Mouse (Mus musculus): ENCODE data around the gene Btaf1.
A peak's percentile ranks its signal among the peaks of the same experiment; 100 is the strongest.

Btaf1 gene

DNA sequence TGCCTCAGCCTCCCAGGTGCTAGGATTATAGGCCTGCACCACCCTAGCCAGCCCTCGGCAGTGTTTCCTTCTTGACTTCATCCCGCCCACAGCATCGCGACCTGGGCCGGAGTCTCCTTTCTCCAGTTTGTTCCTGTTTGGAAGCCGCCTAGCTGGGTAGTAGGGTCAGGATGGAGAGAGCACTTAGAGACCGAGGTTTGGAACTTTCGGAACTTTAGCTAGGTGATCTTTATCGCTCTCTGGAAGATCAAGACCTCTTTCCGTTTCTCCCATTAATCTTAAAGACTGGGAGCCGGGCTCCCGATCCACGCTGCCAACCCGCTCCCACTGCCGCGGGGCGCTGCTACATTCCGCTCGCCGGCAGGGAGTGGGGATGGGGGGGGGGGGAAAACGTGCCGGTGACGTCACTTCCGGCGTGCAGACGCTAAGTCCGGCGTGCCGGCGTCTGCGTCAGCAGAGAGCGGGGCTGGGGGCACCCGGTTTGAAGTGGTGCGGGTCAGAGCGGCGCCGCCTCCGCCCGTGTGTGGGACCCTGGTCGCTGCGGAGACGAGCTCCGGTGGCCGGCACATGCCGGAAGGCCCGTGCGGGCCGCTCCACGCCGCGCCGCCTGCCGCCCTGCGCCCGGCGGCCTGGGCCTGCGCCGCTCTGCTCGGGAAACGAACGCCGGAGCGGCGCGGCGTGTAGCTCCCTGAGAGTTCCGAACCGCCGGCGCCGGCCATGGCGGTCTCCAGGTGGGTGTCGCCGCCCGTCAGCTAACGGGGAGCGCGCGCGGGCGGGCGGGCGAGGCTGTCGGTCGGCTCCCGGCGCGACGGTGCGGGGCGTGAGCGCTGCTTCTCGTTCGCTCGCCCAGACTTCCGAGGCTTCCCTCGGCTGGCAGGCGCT lies at the start of gene Btaf1:
Gene Btaf1, plus strand, starts transcription at position 409 of the 882 bp plus-strand sequence.
- DNase-seq: peak; percentile 86 to 90

DNA sequence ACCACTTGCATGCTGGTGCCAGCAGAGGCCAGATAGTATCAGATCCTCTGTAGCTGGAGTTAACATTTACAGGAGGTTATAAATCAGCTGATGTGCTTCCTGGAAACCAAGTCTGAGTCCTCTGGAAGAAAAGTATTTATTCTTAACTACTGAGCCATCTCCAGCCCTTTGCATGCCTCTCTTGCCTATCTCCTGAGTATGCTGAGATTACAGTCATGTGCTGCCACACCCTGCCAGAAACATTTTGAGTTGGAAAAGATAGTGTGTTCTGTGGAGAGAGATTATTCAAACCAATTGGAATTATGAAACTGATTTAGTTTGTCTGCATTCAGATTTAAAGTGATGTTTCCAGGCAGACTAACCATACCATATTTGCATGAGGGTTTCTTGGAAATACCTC lies 48.5 kb upstream of the Btaf1 start:
- DNase-seq: no peak

DNA sequence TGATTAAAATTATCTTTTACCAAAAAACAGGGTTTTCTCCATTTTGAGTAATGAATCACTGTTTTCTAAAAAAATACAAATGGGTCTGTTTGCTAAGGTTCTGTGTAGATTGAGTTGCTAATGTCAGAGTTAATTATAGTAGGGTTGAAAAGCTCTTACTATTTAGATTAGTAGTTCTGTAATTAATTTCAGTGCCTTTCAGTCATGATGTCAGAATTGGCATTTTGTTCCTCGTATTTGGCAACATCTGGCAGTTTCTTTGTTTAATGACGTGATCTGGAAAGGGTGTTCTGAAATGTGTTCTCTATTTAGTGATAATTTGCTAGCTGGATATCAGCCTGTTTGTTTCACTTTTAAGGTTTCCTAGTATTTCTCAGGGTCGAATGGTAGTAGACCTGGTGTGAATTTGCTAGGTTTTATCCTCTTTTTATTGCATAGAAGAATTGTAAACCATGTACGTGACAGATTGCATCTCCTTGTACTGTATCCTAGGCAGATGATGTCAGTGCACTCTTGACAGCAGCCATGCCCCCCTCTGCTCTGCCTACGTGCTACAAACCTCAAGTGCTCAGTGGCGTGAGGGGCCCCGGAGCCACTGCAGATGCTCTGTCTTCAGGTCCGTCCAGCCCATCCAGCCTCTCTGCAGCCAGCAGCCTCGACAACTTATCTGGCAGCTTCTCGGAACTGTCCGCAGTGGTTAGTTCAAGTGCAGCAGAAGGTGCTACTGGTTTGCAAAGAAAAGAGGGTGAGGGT lies 47.0 kb upstream of the Btaf1 start:
- DNase-seq: no peak

- DNase-seq: no peak
Measured at GRCm38 (mm10) chr19:36883119-36883518, 42.8 kb upstream of the Btaf1 start.

- no peak for DNase-seq
Measured at GRCm38 (mm10) chr19:36886316-36886715, 39.6 kb upstream of the Btaf1 start.

DNA sequence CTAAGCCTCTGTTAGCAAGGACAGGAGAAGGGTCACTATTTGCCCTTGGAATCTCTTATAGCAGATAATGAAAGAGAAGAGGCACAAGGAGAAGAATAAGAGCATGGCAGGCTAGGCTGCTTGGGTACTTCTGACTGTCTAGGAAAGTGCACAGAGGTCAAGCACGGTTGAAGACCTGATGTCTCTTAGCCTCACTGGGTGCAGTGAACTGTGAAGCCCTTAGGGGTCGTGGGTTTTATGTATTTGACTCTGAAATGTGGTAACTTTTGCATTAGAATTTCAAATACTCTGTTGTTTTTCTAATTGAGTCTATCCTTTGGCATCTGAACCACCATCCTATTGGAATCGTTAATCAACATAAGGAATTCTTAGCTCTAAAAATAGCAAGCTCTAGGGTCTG lies 38.2 kb upstream of the Btaf1 start:
- no peak for DNase-seq

- DNase-seq: no peak
Measured at GRCm38 (mm10) chr19:36891746-36892145, 34.1 kb upstream of the Btaf1 start.

DNA sequence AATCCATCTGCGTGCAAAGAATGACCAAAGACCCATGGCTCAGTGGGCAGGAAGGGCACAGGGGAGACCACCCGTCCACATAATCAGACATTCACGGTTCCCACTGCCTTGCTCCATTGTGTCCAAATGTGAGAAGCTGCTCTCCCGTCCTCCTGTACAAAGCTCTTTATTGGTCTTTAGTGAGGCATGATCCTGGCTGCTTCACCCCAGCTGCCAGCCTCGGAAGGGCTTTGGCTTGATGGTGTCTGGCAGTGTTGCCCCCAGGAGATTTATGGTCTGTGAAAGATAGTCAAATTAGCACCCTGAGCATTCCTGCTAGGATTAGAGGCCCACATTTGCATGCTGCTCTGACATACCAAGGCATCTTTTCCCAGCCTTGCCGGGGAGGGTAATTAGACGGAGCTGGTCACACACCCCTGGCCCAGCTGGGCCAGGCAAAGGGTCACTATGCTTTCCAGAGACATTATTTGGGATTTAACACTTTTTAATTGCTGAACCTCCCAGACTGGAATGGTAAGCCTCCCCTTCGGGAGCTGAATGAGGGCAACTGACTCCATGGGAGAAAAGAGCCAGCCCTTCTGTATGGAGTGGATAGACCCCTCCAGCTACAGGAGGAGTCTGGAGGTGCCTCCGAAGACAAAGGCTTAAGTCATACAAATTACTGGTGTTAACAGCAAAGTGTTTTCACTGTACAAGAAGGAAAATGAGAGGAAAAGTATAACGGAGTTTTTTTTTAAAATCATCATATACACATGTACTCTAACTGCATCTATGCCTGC lies 28.9 kb upstream of the Btaf1 start:
- DNase-seq: no peak

DNA sequence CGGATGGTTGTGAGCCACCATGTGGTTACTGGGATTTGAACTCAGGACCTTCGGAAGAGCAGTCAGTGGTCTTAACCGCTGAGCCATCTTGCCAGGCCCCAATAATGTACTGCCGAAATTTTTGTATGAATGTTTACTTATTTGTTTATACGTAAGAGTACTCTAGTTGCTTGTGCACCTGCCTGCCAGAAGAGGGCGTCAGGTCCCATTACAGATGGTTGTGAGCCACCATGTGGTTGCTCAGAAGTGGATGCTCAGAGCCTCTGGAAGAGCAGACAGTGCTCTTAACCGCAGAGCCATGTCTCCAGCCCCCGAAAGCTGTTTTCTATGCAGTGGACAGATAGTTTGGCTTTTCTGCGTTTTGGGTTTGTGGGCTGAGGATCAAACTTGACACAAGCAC lies 28.1 kb upstream of the Btaf1 start:
- peak in 1 of 2 experiments; percentile 40 for DNase-seq

GRCm38 (mm10) chr19:36903377-36903776 lies 22.5 kb upstream of the Btaf1 start:
- no peak for DNase-seq

DNA sequence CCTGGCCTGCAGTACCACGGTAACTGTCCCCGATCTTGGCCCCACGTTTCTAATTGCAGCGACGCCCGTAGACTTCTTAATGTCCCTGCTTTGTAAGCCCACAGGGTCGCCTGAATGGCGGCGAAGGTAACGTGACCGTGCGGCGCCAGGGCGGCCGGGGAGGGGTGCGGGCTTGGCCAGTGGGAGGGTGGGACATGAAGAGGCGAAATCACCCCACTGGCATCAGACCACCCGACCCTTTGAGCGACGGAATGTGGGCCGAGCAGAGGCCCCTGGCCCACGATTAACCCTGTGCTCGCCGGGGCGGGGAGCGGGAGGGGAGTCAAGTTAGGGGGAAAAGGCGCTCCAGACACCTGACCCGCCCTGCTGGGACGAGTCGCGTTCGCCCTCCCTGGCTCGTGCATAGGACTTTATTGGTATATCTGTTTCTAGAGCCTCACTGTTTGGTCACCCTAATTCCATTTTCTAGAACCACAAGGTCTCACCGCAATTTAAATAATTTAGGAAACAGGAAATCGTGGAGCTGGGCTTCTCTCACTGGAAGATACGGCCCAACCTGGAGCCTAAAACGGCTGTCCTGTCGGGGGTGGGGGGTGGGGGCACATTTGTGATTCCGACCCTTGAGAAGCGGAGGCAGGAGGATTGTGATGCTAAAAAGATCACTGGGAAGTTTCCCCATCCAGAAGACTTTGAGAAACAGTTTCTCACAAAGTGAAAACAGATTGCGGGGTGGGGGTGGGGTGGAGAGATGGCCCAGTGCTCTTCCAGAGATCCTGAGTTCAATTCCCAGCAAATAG lies 21.5 kb upstream of the Btaf1 start:
- DNase-seq: no peak

DNA sequence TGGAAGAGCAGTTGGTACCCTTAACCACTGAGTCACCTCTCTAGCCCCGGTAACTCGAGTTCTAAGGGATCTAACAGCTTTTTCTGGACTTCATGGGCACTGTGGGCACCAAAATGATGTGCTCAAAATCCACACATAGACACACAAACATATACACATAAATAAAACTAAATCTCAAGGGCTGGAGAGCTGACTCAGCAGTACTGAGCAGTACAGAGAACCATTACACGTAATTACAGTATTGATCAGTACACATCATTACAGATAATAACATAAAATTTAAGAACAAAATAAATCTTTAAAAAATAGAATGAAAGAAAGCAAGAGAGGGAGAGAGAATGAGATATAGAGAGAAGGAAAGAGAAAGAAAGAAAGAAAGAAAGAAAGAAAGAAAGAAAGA lies 16.7 kb upstream of the Btaf1 start:
- DNase-seq: no peak

- peak; percentile 44 to 68 for DNase-seq
Measured at GRCm38 (mm10) chr19:36909676-36910292, 16.1 kb upstream of the Btaf1 start.

DNA sequence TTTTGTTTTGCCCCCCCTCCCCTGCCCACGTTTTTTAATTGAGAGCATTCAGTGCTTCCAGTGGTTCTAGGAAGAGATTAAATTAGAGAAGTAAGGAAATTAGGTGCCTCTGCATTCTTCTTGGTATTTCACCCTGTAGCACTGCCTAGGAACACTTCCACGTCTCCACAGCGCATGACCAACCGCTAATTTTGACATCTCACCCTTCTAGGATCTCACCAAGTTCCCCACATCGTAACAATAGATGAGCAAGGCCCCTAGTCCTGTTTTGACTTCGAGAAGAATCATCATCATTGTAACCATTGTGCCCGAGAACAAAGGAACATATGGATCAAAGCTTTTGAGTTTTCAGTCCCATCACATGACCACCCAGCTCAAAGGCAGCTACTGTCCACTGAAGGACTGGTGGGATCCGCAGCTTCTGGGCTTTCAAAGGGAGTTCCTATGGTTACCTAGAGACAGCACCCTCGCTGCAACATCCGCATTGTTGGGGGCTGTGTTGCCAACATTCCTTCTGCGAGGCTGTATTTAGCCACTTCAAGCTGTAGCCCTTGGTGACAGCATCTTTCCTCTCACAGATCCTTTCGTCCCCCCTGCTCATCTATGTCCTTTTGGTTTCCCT lies 15.3 kb upstream of the Btaf1 start:
- no peak for DNase-seq

- no peak for DNase-seq
Measured at GRCm38 (mm10) chr19:36913064-36913463, 12.8 kb upstream of the Btaf1 start.

DNA sequence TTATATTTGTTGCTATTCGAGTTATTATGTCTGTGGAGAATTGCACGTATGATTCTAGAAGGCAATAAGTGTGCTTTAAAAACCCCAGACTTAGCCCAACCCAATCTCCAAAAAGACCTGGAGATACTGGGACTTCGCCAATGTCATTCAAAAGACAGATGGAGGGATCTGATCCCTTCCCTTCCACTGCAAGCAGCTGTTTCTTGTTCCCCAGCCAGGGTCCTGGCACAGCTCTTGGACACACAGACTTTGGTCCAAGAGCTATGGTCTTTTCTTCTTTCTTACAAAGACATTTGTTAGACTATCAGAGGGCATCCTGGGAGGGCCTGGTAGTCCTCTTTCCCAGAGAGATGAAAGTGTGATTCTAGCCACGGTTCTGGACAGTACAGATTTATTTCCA lies 9.7 kb upstream of the Btaf1 start:
- DNase-seq: no peak

GRCm38 (mm10) chr19:36916876-36917389 lies 8.9 kb upstream of the Btaf1 start:
- no peak for DNase-seq

GRCm38 (mm10) chr19:36918441-36919301 lies 7.2 kb upstream of the Btaf1 start:
- DNase-seq: peak; percentile 84 to 85

GRCm38 (mm10) chr19:36919466-36919865 lies 6.4 kb upstream of the Btaf1 start, which contains the start of gene Fgfbp3:
Fgfbp3 (minus strand) TSS chr19:36919615.
- no peak for DNase-seq

DNA sequence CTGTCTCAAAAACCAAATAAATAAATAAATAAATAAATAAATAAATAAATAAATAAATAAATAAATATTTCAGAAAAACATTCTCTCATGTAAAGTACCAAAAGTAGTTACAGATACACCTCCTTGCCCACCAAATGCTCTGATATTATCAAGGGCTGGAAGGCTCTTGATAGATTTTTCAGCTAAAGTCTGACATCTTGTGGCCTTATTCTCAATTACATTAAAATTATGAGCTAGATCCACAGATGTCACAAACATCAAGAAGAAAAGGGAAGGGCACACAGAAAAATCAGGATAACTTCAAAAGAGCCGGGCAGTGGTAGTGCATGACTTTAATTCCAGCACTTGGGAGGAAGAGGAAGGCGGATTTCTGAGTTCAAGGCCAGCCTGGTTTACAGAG lies 3.9 kb upstream of the Btaf1 start:
- DNase-seq: no peak

Data from lung, adult 18-20 months (tissue).